Mouse (Mus musculus): ENCODE data around the gene Hebp1. TPM values are rescaled to one million over a fixed set of nuclear protein-coding genes. Genes with fewer than 3 reads are reported as not detected.

The Hebp1 gene
- polyA plus RNA-seq, 1 experiment: 28.7 TPM

GRCm38 (mm10) chr6:135167380-135168311, 30.2 kb downstream of the Hebp1 start:
- H3K27ac ChIP-seq (ENCODE audit: insufficient read depth, low read depth, low read length): peak overlapping the region; percentile 5; the same call in 1 of the 2 replicates
- TF ChIP-seq CTCF (IDR thresholded peaks at IDR 0.05; ENCODE audit: low read depth, low read length) (no peak), POLR2A (IDR thresholded peaks at IDR 0.05; ENCODE audit: borderline replicate concordance, low read depth, low read length) (no peak)
- H3K4me3 ChIP-seq (ENCODE audit: insufficient read depth, low read length): peak overlapping the region; percentile 83
- peaks cover 16% of the 10 kb centered on the region for H3K4me1 ChIP-seq (ENCODE audit: control insufficient read depth, insufficient read depth, low read length)

- Histone ChIP-seq H3K4me1 (ENCODE audit: control insufficient read depth, insufficient read depth, low read length) (peaks cover 20% of the 10 kb centered on the region), H3K4me3 (ENCODE audit: insufficient read depth, low read length) (no peak overlapping the region), H3K27ac (ENCODE audit: insufficient read depth, low read depth, low read length) (no peak overlapping the region)
- TF ChIP-seq CTCF (IDR thresholded peaks at IDR 0.05; ENCODE audit: low read depth, low read length): no peak
- TF ChIP-seq POLR2A (IDR thresholded peaks at IDR 0.05; ENCODE audit: borderline replicate concordance, low read depth, low read length): no peak
Observed at GRCm38 (mm10) chr6:135166712-135167111, 31.1 kb downstream of the Hebp1 start.

- Histone ChIP-seq H3K4me3 (ENCODE audit: insufficient read depth, low read length) (no peak overlapping the region), H3K4me1 (ENCODE audit: control insufficient read depth, insufficient read depth, low read length) (peaks cover 20% of the 10 kb centered on the region), H3K27ac (ENCODE audit: insufficient read depth, low read depth, low read length) (no peak overlapping the region)
- no peak for TF ChIP-seq CTCF (IDR thresholded peaks at IDR 0.05; ENCODE audit: low read depth, low read length)
- no peak for TF ChIP-seq POLR2A (IDR thresholded peaks at IDR 0.05; ENCODE audit: borderline replicate concordance, low read depth, low read length)
Observed at GRCm38 (mm10) chr6:135166262-135166661, 31.6 kb downstream of the Hebp1 start.

- Histone ChIP-seq H3K27ac (ENCODE audit: insufficient read depth, low read depth, low read length) (no peak overlapping the region), H3K4me1 (ENCODE audit: control insufficient read depth, insufficient read depth, low read length) (peaks cover 25% of the 10 kb centered on the region), H3K4me3 (ENCODE audit: insufficient read depth, low read length) (no peak overlapping the region)
- no peak for TF ChIP-seq POLR2A (IDR thresholded peaks at IDR 0.05; ENCODE audit: borderline replicate concordance, low read depth, low read length)
- TF ChIP-seq CTCF (IDR thresholded peaks at IDR 0.05; ENCODE audit: low read depth, low read length): no peak
Observed at GRCm38 (mm10) chr6:135165706-135166105, 32.1 kb downstream of the Hebp1 start.

GRCm38 (mm10) chr6:135165191-135165590, 32.6 kb downstream of the Hebp1 start:
- Histone ChIP-seq H3K27ac (ENCODE audit: insufficient read depth, low read depth, low read length) (no peak overlapping the region), H3K4me1 (ENCODE audit: control insufficient read depth, insufficient read depth, low read length) (peaks cover 29% of the 10 kb centered on the region), H3K4me3 (ENCODE audit: insufficient read depth, low read length) (no peak overlapping the region)
- TF ChIP-seq POLR2A (IDR thresholded peaks at IDR 0.05; ENCODE audit: borderline replicate concordance, low read depth, low read length) (no peak), CTCF (IDR thresholded peaks at IDR 0.05; ENCODE audit: low read depth, low read length) (no peak)

DNA sequence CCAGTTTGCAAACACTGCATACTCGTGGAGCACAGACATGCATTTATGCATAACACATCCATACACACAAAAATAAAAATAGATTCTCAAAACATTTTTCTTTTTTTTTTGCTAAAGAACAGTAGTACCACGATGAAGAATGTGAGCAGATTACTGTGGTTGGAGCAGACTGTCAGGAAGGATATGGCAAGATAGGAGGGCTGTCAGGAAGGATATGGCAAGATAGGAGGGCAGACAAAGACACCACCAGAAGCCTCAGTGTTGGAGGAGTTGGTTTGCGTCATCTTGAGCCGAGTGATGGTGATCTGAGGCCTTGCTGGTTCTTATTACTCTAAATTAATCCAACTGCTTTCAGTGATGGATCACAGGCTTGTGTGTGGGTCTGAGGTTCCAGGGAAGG, 35.0 kb downstream of the Hebp1 start:
- TF ChIP-seq CTCF (IDR thresholded peaks at IDR 0.05; ENCODE audit: low read depth, low read length) (no peak), POLR2A (IDR thresholded peaks at IDR 0.05; ENCODE audit: borderline replicate concordance, low read depth, low read length) (no peak)
- H3K27ac ChIP-seq (ENCODE audit: insufficient read depth, low read depth, low read length): no peak overlapping the region

GRCm38 (mm10) chr6:135162311-135162710, 35.5 kb downstream of the Hebp1 start:
- Histone ChIP-seq H3K4me1 (ENCODE audit: control insufficient read depth, insufficient read depth, low read length) (peaks cover 25% of the 10 kb centered on the region), H3K4me3 (ENCODE audit: insufficient read depth, low read length) (no peak overlapping the region), H3K27ac (ENCODE audit: insufficient read depth, low read depth, low read length) (no peak overlapping the region)
- TF ChIP-seq CTCF (IDR thresholded peaks at IDR 0.05; ENCODE audit: low read depth, low read length) (no peak), POLR2A (IDR thresholded peaks at IDR 0.05; ENCODE audit: borderline replicate concordance, low read depth, low read length) (no peak)

More for the DNA sequence above, 35.0 kb downstream of the Hebp1 start:
- Histone ChIP-seq H3K4me1 (ENCODE audit: control insufficient read depth, insufficient read depth, low read length) (peaks cover 26% of the 10 kb centered on the region), H3K4me3 (ENCODE audit: insufficient read depth, low read length) (no peak overlapping the region)

GRCm38 (mm10) chr6:135161356-135161755, 36.5 kb downstream of the Hebp1 start:
- Histone ChIP-seq H3K4me3 (ENCODE audit: insufficient read depth, low read length) (no peak overlapping the region), H3K27ac (ENCODE audit: insufficient read depth, low read depth, low read length) (peak overlapping the region; percentile 34), H3K4me1 (ENCODE audit: control insufficient read depth, insufficient read depth, low read length) (peaks cover 25% of the 10 kb centered on the region)
- TF ChIP-seq POLR2A (IDR thresholded peaks at IDR 0.05; ENCODE audit: borderline replicate concordance, low read depth, low read length) (no peak), CTCF (IDR thresholded peaks at IDR 0.05; ENCODE audit: low read depth, low read length) (no peak)

DNA sequence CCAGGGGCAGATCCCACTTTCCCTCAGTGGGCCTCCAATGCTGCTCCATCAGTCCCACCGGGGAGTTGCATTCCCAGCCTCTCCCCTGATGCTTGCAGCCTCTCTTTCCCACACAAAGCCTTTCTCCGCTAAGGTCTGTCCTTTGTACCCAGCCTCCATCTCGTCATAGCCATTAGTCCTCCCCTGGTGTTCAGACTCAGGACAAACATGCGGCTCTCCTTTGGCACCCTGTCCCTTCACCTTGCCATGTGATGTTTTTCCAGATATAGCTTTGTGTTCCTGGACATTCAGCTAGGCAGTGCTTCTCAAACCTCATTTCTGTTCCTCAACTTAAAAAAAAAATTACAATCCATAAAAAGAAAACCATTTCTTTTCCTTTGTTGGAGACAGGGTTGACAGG, 39.3 kb downstream of the Hebp1 start:
- H3K4me1 ChIP-seq (ENCODE audit: control insufficient read depth, insufficient read depth, low read length): peaks cover 32% of the 10 kb centered on the region
- H3K4me3 ChIP-seq (ENCODE audit: insufficient read depth, low read length): no peak overlapping the region
- H3K27ac ChIP-seq (ENCODE audit: insufficient read depth, low read depth, low read length): no peak overlapping the region
- no peak for TF ChIP-seq CTCF (IDR thresholded peaks at IDR 0.05; ENCODE audit: low read depth, low read length)
- TF ChIP-seq POLR2A (IDR thresholded peaks at IDR 0.05; ENCODE audit: borderline replicate concordance, low read depth, low read length): no peak

GRCm38 (mm10) chr6:135157496-135157895, 40.3 kb downstream of the Hebp1 start:
- H3K4me1 ChIP-seq (ENCODE audit: control insufficient read depth, insufficient read depth, low read length): peaks cover 32% of the 10 kb centered on the region
- no peak overlapping the region for H3K27ac ChIP-seq (ENCODE audit: insufficient read depth, low read depth, low read length)
- TF ChIP-seq CTCF (IDR thresholded peaks at IDR 0.05; ENCODE audit: low read depth, low read length): no peak
- TF ChIP-seq POLR2A (IDR thresholded peaks at IDR 0.05; ENCODE audit: borderline replicate concordance, low read depth, low read length): no peak
- no peak overlapping the region for H3K4me3 ChIP-seq (ENCODE audit: insufficient read depth, low read length)

Data from bone marrow macrophage, adult 2 months (primary cell).